Mouse (Mus musculus): ENCODE measurements around the gene Ptgis. TPM values are rescaled to one million over a fixed set of nuclear protein-coding genes. Genes with fewer than 3 reads are reported as not detected.

Ptgis gene
- polyA plus RNA-seq, 1 experiment from 2014 or later = 8.1 TPM

DNA sequence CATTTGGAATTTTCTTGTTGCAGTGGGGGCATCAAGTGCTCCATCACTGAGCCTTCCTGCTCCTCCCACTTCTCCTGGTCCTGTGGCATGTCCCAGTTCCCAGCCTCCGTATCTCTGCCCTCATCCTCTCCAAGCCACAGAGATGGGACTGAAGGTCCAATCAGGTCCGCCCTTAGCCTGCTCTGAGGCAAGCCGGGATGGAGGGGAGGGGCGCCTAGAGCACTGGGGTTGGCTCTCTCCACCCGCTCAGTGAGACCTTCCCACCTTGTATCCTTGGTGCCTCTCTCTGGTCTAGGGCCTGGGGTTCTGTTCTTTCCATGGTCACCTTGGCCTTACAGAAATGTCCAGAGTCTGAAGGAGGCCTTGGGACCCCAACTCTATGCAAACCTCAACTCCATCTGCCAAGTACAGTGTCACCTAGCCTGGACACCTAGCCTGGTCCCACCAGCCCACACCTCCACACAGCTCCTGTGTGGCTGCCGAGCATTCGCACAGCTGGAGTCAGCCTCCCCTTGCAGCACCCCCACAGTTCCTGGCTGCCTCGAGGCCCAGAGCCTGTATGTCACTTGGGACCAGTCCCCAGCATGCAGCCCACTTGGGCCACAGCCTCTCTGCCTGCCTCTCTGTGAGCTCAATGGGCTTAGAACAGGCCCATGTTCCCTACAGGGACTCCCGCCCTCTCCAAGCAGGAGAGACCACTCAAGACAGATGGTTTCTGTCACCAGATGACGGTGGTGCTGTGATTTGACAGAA is 34.5 kb upstream of the Ptgis start:
- ATAC-seq (replicated peaks; ENCODE audit: low FRiP score) = no peak
- 60% methylated on average over 10 of the region's 10 CpGs for WGBS
- H3K4me1 ChIP-seq (replicated peaks; ENCODE audit: control insufficient read depth, insufficient read depth, low read length) = no peaks in the 10 kb centered on the region
- H3K9me3 ChIP-seq (ENCODE audit: control insufficient read depth, low read length) = no peaks in the 10 kb centered on the region
- no peak overlapping the region for H3K27ac ChIP-seq (ENCODE audit: low read depth, low read length)
- H3K27me3 ChIP-seq (ENCODE audit: control insufficient read depth, insufficient read depth, low read length) = no peaks in the 10 kb centered on the region
- H3K4me2 ChIP-seq (ENCODE audit: low read depth, low read length, severe bottlenecking) = no peak overlapping the region
- no peak for DNase-seq (ENCODE audit: low spot score)
- H3K9ac ChIP-seq (ENCODE audit: low read length) = no peak overlapping the region
- no peaks in the 10 kb centered on the region for H3K36me3 ChIP-seq (ENCODE audit: control insufficient read depth, insufficient read depth, low read length)
- no peak overlapping the region for H3K4me3 ChIP-seq (ENCODE audit: low read depth, low read length)

DNA sequence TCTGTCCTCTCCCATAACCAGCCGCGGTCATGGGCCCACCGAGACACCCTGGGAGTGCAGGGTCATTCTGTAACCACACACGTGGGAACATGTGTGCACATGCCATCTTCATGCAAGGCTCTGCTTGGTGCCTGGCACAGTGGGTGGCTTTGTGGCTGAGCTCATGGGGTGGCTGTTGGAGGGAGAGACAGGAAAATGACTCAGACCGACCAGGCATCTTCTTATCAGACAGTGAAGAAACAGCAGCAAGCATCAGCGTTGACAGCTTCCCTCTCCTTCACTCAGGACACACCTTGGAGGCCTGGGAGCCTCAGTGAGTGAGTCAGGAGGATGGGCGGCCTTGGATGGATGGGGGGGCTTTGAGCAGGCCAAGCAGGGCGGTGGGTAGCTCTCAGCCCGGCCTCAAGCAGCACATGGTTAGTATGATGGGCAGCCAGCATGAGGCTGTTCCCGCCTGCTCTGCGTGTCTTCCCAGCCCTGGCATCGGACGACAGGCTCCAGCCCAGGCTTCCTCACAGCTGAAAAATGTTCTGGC is 32.9 kb upstream of the Ptgis start:
- no peak overlapping the region for H3K4me2 ChIP-seq (ENCODE audit: low read depth, low read length, severe bottlenecking)

GRCm38 (mm10) chr2:167272706-167273105 is 32.3 kb upstream of the Ptgis start:
- Histone ChIP-seq H3K27ac (ENCODE audit: low read depth, low read length) (no peak overlapping the region), H3K4me1 (replicated peaks; ENCODE audit: control insufficient read depth, insufficient read depth, low read length) (no peaks in the 10 kb centered on the region), H3K9ac (ENCODE audit: low read length) (no peak overlapping the region), H3K4me3 (ENCODE audit: low read depth, low read length) (no peak overlapping the region), H3K4me2 (ENCODE audit: low read depth, low read length, severe bottlenecking) (no peak overlapping the region), H3K36me3 (ENCODE audit: control insufficient read depth, insufficient read depth, low read length) (no peaks in the 10 kb centered on the region), H3K9me3 (ENCODE audit: control insufficient read depth, low read length) (no peaks in the 10 kb centered on the region), H3K27me3 (ENCODE audit: control insufficient read depth, insufficient read depth, low read length) (no peaks in the 10 kb centered on the region)
- ATAC-seq (replicated peaks; ENCODE audit: low FRiP score) (no peak), DNase-seq (ENCODE audit: low spot score) (no peak)
- 90% methylated on average over 3 of the region's 3 CpGs for WGBS

More for the DNA sequence above, 32.9 kb upstream of the Ptgis start:
- no peak overlapping the region for H3K27ac ChIP-seq (ENCODE audit: low read depth, low read length)
- no peaks in the 10 kb centered on the region for H3K27me3 ChIP-seq (ENCODE audit: control insufficient read depth, insufficient read depth, low read length)
- no peak for DNase-seq (ENCODE audit: low spot score)
- H3K9ac ChIP-seq (ENCODE audit: low read length) = no peak overlapping the region
- H3K4me3 ChIP-seq (ENCODE audit: low read depth, low read length) = no peak overlapping the region
- no peaks in the 10 kb centered on the region for H3K9me3 ChIP-seq (ENCODE audit: control insufficient read depth, low read length)
- ATAC-seq (replicated peaks; ENCODE audit: low FRiP score) = no peak
- 81% methylated on average over 13 of the region's 13 CpGs for WGBS
- H3K4me1 ChIP-seq (replicated peaks; ENCODE audit: control insufficient read depth, insufficient read depth, low read length) = no peaks in the 10 kb centered on the region
- no peaks in the 10 kb centered on the region for H3K36me3 ChIP-seq (ENCODE audit: control insufficient read depth, insufficient read depth, low read length)

GRCm38 (mm10) chr2:167271121-167271521 is 30.7 kb upstream of the Ptgis start:
- Histone ChIP-seq H3K9me3 (ENCODE audit: control insufficient read depth, low read length) (no peaks in the 10 kb centered on the region), H3K4me3 (ENCODE audit: low read depth, low read length) (no peak overlapping the region), H3K4me1 (replicated peaks; ENCODE audit: control insufficient read depth, insufficient read depth, low read length) (no peaks in the 10 kb centered on the region), H3K36me3 (ENCODE audit: control insufficient read depth, insufficient read depth, low read length) (no peaks in the 10 kb centered on the region), H3K27me3 (ENCODE audit: control insufficient read depth, insufficient read depth, low read length) (no peaks in the 10 kb centered on the region), H3K4me2 (ENCODE audit: low read depth, low read length, severe bottlenecking) (no peak overlapping the region), H3K9ac (ENCODE audit: low read length) (no peak overlapping the region), H3K27ac (ENCODE audit: low read depth, low read length) (no peak overlapping the region)
- DNase-seq (ENCODE audit: low spot score) (no peak), ATAC-seq (replicated peaks; ENCODE audit: low FRiP score) (no peak)
- 85% methylated on average over 9 of the region's 9 CpGs for WGBS

DNA sequence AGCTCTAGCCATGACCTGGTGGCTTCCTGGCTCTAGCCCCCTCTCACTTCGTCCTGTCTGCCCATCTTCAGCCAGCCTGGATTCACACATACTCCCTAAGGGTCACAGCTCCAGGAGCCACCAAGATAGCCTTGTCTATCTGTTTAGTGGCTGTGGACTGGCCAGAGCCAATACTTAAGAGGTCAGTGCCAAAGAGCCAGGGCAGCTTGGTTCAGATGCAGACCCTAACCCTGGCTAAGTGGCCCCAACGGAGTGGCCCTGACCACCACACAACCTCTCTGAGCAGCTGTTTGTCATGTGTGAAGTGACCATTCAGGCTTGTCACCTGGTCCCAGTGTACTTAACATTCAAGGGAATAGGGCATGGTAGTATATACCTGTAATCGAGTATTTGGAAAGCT is 30.1 kb upstream of the Ptgis start:
- H3K4me1 ChIP-seq (replicated peaks; ENCODE audit: control insufficient read depth, insufficient read depth, low read length) = no peaks in the 10 kb centered on the region
- 87% methylated on average over 3 of the region's 3 CpGs for WGBS
- H3K4me3 ChIP-seq (ENCODE audit: low read depth, low read length) = no peak overlapping the region
- DNase-seq (ENCODE audit: low spot score) = no peak
- H3K4me2 ChIP-seq (ENCODE audit: low read depth, low read length, severe bottlenecking) = no peak overlapping the region
- H3K36me3 ChIP-seq (ENCODE audit: control insufficient read depth, insufficient read depth, low read length) = no peaks in the 10 kb centered on the region
- H3K9ac ChIP-seq (ENCODE audit: low read length) = no peak overlapping the region
- H3K27me3 ChIP-seq (ENCODE audit: control insufficient read depth, insufficient read depth, low read length) = no peaks in the 10 kb centered on the region
- no peak overlapping the region for H3K27ac ChIP-seq (ENCODE audit: low read depth, low read length)
- ATAC-seq (replicated peaks; ENCODE audit: low FRiP score) = no peak
- no peaks in the 10 kb centered on the region for H3K9me3 ChIP-seq (ENCODE audit: control insufficient read depth, low read length)

DNA sequence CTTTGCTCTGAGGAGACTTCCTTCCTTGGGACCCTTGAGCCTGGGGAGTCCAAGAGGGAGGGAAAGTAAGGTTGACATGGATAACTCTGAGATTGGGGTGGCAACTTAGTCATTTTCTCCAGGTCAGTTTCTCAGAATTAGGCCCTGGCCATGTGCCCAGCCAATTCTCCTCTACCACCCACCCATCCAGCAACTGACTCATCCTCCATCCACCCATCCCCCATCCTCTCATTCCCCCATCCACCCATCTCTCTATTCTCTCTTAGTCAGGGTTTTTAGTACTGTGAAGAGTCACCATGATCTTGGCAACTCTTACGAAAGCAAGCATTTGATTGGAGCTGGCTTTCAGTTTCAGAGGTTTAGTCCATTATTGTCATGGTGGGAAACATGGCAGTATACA is 28.3 kb upstream of the Ptgis start:
- DNase-seq (ENCODE audit: low spot score) (no peak), ATAC-seq (replicated peaks; ENCODE audit: low FRiP score) (no peak)
- WGBS = 97% methylated on average over 1 of the region's 1 CpGs
- Histone ChIP-seq H3K4me3 (ENCODE audit: low read depth, low read length) (no peak overlapping the region), H3K27me3 (ENCODE audit: control insufficient read depth, insufficient read depth, low read length) (no peaks in the 10 kb centered on the region), H3K36me3 (ENCODE audit: control insufficient read depth, insufficient read depth, low read length) (no peaks in the 10 kb centered on the region), H3K4me2 (ENCODE audit: low read depth, low read length, severe bottlenecking) (no peak overlapping the region), H3K27ac (ENCODE audit: low read depth, low read length) (no peak overlapping the region), H3K4me1 (replicated peaks; ENCODE audit: control insufficient read depth, insufficient read depth, low read length) (no peaks in the 10 kb centered on the region), H3K9me3 (ENCODE audit: control insufficient read depth, low read length) (no peaks in the 10 kb centered on the region), H3K9ac (ENCODE audit: low read length) (no peak overlapping the region)

GRCm38 (mm10) chr2:167268411-167268690 is 27.9 kb upstream of the Ptgis start:
- Histone ChIP-seq H3K36me3 (ENCODE audit: control insufficient read depth, insufficient read depth, low read length) (no peaks in the 10 kb centered on the region), H3K4me3 (ENCODE audit: low read depth, low read length) (no peak overlapping the region), H3K4me1 (replicated peaks; ENCODE audit: control insufficient read depth, insufficient read depth, low read length) (no peaks in the 10 kb centered on the region), H3K27me3 (ENCODE audit: control insufficient read depth, insufficient read depth, low read length) (no peaks in the 10 kb centered on the region), H3K9me3 (ENCODE audit: control insufficient read depth, low read length) (no peaks in the 10 kb centered on the region), H3K9ac (ENCODE audit: low read length) (no peak overlapping the region), H3K4me2 (ENCODE audit: low read depth, low read length, severe bottlenecking) (no peak overlapping the region), H3K27ac (ENCODE audit: low read depth, low read length) (no peak overlapping the region)
- ATAC-seq (replicated peaks; ENCODE audit: low FRiP score) (no peak), DNase-seq (ENCODE audit: low spot score) (no peak)
- 88% methylated on average over 8 of the region's 8 CpGs for WGBS

DNA sequence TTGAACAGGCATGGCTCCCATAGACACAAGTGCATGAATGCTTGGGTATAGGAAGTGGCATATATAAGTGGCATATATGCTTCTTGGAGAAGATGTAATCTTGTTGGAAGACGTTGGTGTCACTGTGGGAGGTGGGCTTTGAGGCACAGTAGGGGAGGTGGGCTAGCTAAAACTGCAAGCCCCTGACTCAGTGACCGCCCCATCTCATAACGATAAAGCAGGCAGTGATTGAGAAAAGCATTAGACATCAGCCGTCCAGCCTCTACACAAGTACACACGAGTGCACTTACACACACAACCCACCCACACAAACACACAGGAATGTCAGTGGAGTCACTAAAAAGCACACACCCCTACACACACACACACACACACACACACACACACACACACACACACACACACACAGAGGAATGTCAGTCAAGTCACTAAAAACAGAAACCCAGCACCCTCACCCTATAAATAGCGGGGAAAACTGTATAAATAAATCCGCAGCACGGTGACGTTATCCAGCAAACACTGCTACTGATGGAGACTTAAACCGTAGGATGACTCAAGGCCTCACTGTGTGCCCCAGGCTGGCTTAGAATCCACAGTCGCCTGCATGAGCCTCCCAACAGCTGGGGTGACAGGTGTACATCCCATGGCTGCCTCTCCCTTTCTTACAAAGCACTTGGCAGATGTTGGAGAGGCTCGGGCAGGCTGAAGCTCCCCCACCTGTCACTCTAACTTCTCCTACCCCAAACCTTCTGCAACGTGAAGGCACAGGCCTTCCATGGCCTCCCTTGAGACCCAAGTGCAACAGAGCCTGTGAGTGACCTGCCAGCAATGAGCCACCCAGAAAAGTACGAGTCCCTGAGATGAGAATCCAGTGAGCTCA is 27.4 kb upstream of the Ptgis start:
- H3K36me3 ChIP-seq (ENCODE audit: control insufficient read depth, insufficient read depth, low read length) = no peaks in the 10 kb centered on the region
- H3K4me3 ChIP-seq (ENCODE audit: low read depth, low read length) = no peak overlapping the region
- H3K27ac ChIP-seq (ENCODE audit: low read depth, low read length) = no peak overlapping the region
- H3K27me3 ChIP-seq (ENCODE audit: control insufficient read depth, insufficient read depth, low read length) = no peaks in the 10 kb centered on the region
- no peaks in the 10 kb centered on the region for H3K4me1 ChIP-seq (replicated peaks; ENCODE audit: control insufficient read depth, insufficient read depth, low read length)
- ATAC-seq (replicated peaks; ENCODE audit: low FRiP score) = no peak
- no peak overlapping the region for H3K9ac ChIP-seq (ENCODE audit: low read length)
- H3K4me2 ChIP-seq (ENCODE audit: low read depth, low read length, severe bottlenecking) = no peak overlapping the region
- H3K9me3 ChIP-seq (ENCODE audit: control insufficient read depth, low read length) = no peaks in the 10 kb centered on the region
- 84% methylated on average over 14 of the region's 14 CpGs for WGBS
- peak; percentile 27 for DNase-seq (ENCODE audit: low spot score)
